Mouse (Mus musculus) left cerebral cortex, postnatal 4 days (tissue): ENCODE measurements around the gene Tnni1. TPM values are rescaled to one million over a fixed set of nuclear protein-coding genes. Genes with fewer than 3 reads are reported as not detected.
A peak's percentile ranks its signal among the peaks of the same experiment; 100 is the strongest.

ENCODE experiments used
- DNase-seq: peaks from one replicate; pipeline ENCODE4 v3.0.0-alpha.2; 2022
- intact Hi-C: fragments of 180-260 bp; cut with DNase I; formaldehyde crosslinking; loops from one replicate; pipeline ENCODE4 v1.15.1; 2025
- total RNA-seq, 2 experiments: library from RNA; stranded (reverse); gene quantifications; 2 replicates each; pipeline ENCODE4 v1.2.3; 2021

The Tnni1 gene
- total RNA-seq, 2 experiments from 2014 or later, result not detected

DNA sequence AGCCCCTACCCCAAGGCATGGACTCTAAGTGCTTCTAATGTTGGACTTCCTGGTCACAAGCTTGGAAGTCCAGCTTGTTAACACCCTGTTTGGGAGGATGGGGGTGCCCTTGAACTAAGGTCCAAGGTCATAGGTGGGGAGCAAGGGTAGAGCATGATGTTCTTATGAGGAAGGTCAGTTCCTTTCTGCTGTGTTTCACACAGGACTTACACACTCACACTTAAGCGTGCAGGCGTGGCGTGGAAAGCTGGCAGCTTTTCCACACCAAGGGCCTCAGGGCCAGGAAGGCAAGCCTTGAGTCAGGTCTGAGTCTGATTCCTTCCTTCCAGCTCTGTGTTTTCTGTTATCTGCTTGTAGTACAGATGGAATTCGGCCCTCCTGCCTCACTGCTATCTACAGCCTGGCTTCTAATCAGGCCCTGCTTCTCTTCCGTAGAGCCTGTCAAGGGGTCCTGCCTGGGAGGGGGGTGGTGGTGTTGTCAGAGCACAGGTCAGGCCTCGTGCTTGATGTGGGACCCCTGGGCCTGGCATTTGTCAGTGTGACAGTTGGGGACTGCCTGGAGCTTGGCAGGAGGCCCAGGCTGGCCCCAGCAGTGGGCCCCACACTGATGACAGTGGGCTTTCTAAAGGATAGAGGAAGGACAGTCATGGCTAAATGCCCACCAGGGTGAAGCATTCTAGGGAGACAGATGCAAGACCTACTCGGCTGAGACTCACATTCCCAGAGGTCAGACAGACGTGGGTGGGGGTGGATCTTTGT is 21.1 kb downstream of the Tnni1 start:
- DNase-seq, result peak; percentile 54
- intact Hi-C loops, result no loop called here

DNA sequence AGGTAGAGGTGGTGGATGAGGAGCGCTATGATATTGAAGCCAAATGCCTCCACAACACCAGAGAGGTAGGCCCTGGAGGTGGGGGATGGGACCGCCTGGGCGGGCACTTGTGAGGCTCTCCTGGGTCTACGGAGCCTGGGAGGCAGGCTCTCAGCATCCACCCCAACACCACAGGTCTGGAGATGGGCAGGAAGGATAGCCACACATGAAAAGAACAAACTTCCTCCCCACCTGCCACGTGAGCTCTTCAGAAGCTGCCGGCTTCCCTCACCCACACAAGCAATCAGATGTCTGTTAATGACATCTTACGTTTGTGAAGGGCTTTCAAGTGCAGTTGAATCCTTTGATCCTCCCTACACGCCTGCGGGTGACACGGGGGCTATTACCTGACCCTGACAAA is 28.3 kb downstream of the Tnni1 start:
- intact Hi-C loops, result no loop called here
- DNase-seq, result no peak

GRCm38 (mm10) chr1:135810180-135810579 is 30.9 kb downstream of the Tnni1 start:
- intact Hi-C loops, result no loop called here
- no peak for DNase-seq

- intact Hi-C loops, result no loop called here
Measured at GRCm38 (mm10) chr1:135811016-135811646, 31.9 kb downstream of the Tnni1 start.

DNA sequence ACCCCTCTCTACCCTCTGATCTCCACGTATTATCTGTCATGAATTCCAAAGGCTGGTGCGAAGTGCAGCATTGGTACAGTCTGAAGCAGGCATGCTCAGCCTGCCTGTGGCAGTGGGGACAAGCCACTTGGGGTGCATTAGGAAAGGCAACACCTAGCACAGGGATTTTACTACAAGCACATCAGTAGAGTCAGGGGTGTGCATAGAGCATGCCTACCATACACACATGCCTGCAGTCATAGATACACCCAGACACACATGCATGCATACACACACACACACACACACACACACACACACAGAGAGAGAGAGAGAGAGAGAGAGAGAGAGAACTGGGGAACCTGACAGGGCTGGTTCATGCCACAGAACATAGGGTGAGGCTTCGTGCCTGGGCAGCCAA is 33.0 kb downstream of the Tnni1 start:
- intact Hi-C loops, result no loop called here
- no peak for DNase-seq

More at GRCm38 (mm10) chr1:135811016-135811646, 31.9 kb downstream of the Tnni1 start:
- peak; percentile 83 for DNase-seq

GRCm38 (mm10) chr1:135812618-135813017 is 33.4 kb downstream of the Tnni1 start:
- DNase-seq, result no peak
- intact Hi-C loops, result no loop called here

DNA sequence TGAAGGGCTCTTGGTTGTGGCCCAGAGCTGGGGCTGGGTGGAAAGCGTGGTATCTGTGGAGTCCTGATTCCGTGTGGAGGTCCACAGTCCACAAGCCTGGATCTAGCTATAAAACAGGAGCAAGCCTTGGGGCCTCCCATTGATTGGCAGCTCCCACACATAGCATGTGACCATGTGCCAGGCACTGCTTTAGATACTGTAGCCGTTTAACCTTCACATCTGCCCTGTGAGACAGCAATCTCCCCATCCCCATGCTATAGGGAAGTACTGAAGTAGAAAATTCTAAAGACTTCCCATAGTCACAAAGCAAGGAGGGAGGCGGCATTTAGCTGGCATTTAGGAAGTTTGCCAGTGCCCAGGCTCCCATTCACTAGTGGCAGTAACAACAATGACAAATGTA is 33.8 kb downstream of the Tnni1 start:
- no peak for DNase-seq
- intact Hi-C loops, result no loop called here

DNA sequence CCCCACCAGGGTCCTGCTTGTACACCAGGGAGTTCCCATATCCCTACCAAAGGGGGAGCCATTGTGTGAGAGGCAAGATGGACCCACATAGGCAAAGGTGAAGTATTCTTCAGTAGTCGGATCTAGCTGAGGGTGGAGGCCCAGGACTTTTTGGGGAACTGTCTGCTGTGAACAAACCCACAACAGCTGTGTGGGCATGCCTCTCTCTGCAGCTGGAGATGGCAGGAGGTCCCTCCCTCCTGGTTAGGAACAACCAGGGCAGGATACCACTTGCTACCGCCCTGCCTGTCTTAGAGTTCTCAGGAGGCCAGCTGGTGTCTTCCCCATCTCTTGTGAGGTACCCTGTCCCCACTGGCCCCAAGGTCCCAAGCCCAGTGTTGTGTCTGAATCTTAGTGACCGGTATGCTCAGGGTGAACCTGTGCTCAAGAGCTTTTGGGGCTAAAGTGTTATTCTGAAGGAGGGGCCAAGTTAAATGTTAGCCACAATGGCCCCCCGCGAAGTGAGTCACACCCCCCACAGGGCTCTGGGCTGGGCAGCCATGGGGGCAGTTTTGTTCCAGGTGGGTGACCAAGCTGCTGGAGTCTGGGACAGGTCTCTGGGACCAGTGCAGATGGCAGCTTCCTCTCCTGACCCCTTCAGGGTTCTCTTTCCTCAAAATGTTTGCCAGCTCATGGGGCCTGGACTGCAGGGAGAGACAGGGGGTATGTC is 34.6 kb downstream of the Tnni1 start:
- intact Hi-C loops, result no loop called here

DNA sequence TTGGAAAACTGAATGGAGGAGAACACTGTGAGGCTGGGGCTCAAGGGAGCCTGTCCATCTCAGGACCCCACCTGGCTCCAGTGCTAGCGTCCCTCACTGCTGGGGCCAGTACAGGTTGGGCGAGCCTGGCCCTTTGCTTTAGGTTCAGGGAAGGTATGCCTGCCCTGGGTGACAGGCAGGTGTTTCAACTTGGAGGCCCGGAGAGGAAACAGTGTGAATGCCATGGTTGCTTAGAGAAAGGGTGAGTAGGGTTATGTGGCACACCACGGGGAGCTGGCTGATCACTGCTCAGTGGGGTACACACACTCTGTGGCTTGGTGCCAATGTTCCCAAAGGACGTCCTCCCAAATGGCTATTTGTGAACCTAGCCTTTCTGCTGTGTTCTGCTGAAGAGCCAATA is 35.3 kb downstream of the Tnni1 start:
- no peak for DNase-seq
- intact Hi-C loops, result no loop called here

More for the DNA sequence above, 34.6 kb downstream of the Tnni1 start:
- no peak for DNase-seq

DNA sequence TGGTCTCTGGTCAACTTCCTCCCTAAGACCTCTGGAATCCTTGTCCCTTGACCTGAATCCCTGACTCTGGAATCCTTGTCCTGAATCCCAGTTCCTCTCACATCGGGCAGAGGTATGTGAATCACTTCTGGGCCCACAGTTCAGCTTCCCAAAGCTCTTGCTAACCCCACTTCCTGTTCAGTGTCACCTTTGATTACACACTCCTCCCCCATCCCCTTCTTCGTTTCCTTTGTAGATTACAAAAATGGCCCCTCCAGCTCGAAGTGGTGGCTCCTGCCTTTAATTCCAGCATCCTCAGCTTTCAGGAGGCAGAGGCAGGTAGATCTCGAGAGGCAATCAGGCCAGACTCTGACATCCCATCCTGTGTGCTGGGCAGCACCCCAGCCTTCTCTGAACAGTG is 38.4 kb downstream of the Tnni1 start:
- no peak for DNase-seq

GRCm38 (mm10) chr1:135818481-135819086 is 39.4 kb downstream of the Tnni1 start, which contains the start of gene Lad1:
Gene Lad1 (plus strand): TSS chr1:135818598.
- intact Hi-C loops, result no loop called here
- DNase-seq, result no peak

More for the DNA sequence above, 38.4 kb downstream of the Tnni1 start:
- intact Hi-C loops, result no loop called here

- no peak for DNase-seq
Measured at GRCm38 (mm10) chr1:135820071-135820470, 40.8 kb downstream of the Tnni1 start.

DNA sequence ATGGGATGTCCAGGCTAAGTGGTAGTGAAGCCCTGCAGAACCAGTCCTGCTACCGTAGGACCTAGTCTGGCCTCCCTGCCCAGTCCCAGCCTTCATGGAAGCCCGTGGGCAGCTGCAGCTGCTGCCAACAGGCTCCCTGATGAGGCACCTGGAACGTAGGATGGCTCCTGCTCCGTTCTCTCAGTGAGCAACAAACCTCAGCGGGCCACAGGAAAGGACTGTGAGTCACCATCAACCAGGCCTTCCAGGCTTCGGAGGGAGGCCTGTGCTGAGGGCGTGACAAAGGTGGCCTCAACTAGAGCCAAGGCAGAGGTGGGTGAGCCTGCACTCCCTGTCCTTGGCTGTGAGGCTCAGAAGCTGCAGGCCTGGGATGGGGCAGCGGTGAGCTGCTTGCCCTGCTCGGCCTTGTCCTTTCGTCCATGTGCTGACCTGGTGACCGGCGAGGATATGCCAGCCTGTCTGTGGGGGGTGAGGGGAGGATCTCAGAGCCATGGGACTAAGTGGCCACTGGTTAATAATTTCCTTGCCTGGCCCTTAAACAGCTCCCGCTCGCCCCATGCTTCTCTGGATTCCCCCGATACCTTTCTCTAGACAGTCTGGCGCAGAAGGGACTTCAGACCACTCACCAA is 41.6 kb downstream of the Tnni1 start:
- intact Hi-C loops, result no loop called here
- no peak for DNase-seq

More at GRCm38 (mm10) chr1:135820071-135820470, 40.8 kb downstream of the Tnni1 start:
- intact Hi-C loops, result no loop called here

GRCm38 (mm10) chr1:135821780-135822179 is 42.5 kb downstream of the Tnni1 start:
- intact Hi-C loops, result no loop called here
- no peak for DNase-seq

GRCm38 (mm10) chr1:135828918-135829317 is 49.7 kb downstream of the Tnni1 start:
- intact Hi-C loops, result no loop called here
- DNase-seq, result no peak

DNA sequence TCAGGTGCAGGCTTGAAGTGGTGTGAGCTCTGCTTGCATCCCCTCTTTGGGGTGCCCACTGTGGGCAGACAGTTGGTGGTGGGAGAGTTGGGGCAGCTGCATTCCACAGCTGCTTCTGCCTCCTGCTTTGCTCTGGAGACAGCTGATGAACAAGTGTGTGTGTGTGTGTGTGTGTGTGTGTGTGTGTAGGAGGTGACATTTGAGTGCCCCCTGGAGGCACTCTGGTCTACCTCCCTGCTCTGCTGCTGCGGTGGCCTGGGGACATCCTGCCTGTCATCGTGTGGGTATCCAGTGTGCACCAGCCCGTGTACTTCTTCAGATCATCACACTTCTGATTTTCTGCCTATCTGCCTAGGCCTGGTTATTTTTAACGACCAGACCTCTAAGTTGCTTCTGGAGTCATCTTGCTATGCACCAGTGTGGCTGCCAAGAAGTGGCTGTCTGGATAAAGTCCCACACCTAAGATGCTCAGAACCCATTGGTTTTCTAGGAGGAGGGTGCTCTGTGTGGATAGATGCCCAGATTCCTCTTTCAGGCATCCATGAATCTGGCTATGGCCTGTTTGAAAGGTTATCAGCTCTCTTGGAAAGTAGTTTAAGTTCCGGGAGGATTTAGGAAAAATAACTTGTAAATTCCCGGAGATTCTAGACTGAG is 55.1 kb downstream of the Tnni1 start:
- DNase-seq, result no peak
- intact Hi-C loops, result no loop called here

DNA sequence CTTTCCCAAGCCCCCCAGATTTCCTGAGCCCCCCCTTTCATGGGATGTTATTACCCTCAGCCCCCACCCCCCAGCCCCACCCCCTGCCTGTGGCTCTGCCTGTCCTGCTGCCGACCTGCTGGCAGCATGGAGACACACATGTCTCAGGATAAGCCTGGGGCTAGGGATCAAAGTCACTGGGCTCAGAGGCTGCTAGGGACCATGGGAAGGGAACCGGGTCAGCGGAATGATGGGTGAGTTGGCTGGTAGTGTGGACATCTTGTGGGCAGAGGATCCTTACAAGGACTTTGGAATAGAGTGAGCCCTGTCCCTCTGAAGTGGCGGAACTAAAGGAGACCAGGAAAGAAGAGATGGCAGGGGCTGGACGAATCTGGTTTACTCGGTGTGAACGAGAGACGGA is 55.7 kb downstream of the Tnni1 start:
- DNase-seq, result no peak
- intact Hi-C loops, result no loop called here

DNA sequence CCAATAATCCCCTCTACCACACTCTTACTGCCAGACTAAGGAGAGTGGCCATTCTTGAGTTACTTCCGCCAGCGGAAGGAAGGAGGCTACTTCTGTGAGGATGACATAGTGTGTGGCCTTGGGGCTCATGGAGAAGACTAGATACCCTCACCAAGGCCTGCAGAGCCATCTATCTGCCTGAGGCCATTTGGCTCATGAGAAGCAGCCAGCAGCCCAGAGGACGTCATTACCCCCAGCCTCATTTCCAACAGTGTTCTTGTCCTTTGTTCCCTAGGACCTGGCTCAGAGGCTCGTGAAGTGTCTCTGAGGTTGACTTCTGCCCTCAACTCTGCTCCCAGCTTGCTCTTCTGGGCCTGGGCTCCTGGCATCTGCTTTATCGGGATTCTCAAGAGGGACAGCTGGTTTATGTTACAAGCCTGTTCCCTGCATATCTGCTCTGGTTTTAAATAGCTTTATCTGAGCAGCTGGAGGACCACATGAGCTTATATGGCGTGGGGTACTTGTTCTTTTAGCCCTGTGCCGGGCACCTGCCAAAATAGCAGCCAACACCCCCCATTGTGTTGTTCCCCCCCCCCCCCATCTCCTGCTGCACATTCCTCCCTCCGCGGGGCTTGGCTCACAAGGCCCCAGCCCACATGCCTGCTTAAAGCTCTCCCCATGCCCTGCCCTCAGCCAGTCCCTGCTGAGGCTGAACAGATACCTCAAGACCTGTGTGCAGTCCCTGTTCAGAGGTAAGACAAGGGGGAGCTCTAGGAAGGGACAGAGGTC is 56.7 kb downstream of the Tnni1 start, which contains the start of gene Tnnt2:
Gene Tnnt2, plus strand, starts transcription at position 639 of the 768 bp plus-strand sequence.
- intact Hi-C loops, result no loop called here
- DNase-seq, result no peak

DNA sequence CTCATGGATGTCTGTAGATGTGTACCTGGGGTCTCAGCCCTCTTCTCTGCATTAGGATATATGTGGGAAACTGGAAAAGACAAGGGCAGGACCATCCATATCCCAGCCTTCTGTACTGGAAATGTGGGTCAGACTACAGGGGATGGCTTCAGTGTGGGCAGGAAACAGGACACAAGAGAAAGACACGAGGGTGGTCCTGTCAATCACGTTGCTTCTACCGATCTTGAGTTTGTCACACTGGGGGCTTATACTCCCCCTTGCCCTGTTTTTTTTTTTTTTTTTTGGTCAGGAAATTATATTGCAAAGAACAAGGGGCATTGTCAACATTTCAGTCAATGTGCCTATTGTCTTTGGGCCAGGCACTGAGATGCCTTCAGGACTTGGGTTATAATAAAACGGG is 59.4 kb downstream of the Tnni1 start:
- DNase-seq, result no peak
- intact Hi-C loops, result no loop called here
